Mouse (Mus musculus): ENCODE measurements around the gene Lmod3.

DNA sequence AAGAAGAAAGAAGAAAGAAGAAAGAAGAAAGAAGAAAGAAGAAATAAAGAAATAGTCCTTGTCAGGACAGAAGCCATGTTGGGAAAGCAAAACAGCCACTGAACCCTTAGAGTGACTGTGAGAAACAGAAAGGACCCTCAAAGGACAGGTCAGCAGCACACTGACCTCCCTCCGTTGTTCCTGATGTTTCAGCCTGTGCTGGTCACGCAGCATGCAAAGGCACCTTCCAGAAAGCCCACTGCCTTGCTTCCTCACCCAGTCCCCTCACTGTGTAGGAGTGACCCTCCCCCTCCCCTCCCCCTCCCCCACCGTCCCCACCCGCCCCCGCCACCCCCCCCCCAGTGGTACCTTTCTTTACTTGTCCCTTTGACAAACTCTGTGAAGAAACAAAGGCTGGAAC, 31.9 kb downstream of the Lmod3 start:
- TF ChIP-seq POLR2A (IDR thresholded peaks at IDR 0.05; ENCODE audit: insufficient read length, low read depth) (no peak), POLR2AphosphoS2 (IDR thresholded peaks at IDR 0.05; ENCODE audit: insufficient read length, low read depth) (peak; percentile 64), MYOD1 (IDR thresholded peaks at IDR 0.05; ENCODE audit: control insufficient read depth in 1 of 3, insufficient read length in 2 of 3, low read depth in 2 of 3) (no peak), E2F4 (IDR thresholded peaks at IDR 0.05; ENCODE audit: insufficient read depth) (no peak), TCF3 (IDR thresholded peaks at IDR 0.05; ENCODE audit: insufficient read length, low read depth) (no peak), TCF12 (IDR thresholded peaks at IDR 0.05; ENCODE audit: insufficient read depth, poor library complexity, severe bottlenecking) (no peak), SRF (IDR thresholded peaks at IDR 0.05; ENCODE audit: control insufficient read depth, insufficient read length, low read depth) (no peak)
